Mouse (Mus musculus) T-cell, adult 66 days (primary cell): ENCODE data around the gene Olfr206. TPM values are rescaled to one million over a fixed set of nuclear protein-coding genes. Genes with fewer than 3 reads are reported as not detected.

Source experiments
- total RNA-seq, 2 experiments: library from RNA; stranded (reverse); gene quantifications; 3 replicates in 1 of 2; 4 replicates in 1 of 2; pipeline ENCODE4 v1.2.4; 2023

Gene Olfr206
- total RNA-seq, result not detected

GRCm38 (mm10) chr16:59349146-59349545 lies at the start of gene Olfr206:
Gene Olfr206 (minus strand): TSS chr16:59349246.

GRCm38 (mm10) chr16:59363893-59364292 lies 14.8 kb upstream of the Olfr206 start, which contains the start of gene Olfr209:
Gene Olfr209 (minus strand): TSS chr16:59363993.

GRCm38 (mm10) chr16:59331038-59331437 lies 18.0 kb downstream of the Olfr206 start, which contains the start of gene Olfr205:
Gene Olfr205 (minus strand): TSS chr16:59331138.

GRCm38 (mm10) chr16:59318148-59318547 lies 30.9 kb downstream of the Olfr206 start, which contains the start of gene Olfr204:
Gene Olfr204 (minus strand): TSS chr16:59318248.

GRCm38 (mm10) chr16:59298581-59298980 lies 50.5 kb downstream of the Olfr206 start, which contains the start of gene Olfr203:
Gene Olfr203 (plus strand): TSS chr16:59298881.

Other genes with a start within 250 kb of the Olfr206 start
- not detected for gene Olfr193, start 237.4 kb downstream of the Olfr206 start, total RNA-seq
- gene Olfr194, start 228.2 kb downstream of the Olfr206 start, total RNA-seq, result not detected
- not detected for gene Olfr195, start 202.2 kb downstream of the Olfr206 start, total RNA-seq
- not detected for gene Olfr196, start 178.8 kb downstream of the Olfr206 start, total RNA-seq
- not detected for gene Olfr198, start 145.7 kb downstream of the Olfr206 start, total RNA-seq
- not detected for gene Olfr199, start 129.5 kb downstream of the Olfr206 start, total RNA-seq
- not detected for gene Olfr201, start 76.6 kb downstream of the Olfr206 start, total RNA-seq
- not detected for gene Olfr202, start 62.5 kb downstream of the Olfr206 start, total RNA-seq
- not detected for gene Olfr203, start 50.4 kb downstream of the Olfr206 start, total RNA-seq
- gene Olfr204, start 31.0 kb downstream of the Olfr206 start, total RNA-seq, result not detected
- gene Olfr205, start 18.1 kb downstream of the Olfr206 start, total RNA-seq, result not detected
- gene Olfr209, start 14.7 kb upstream of the Olfr206 start, total RNA-seq, result not detected
- gene Gabrr3, start 58.1 kb upstream of the Olfr206 start, total RNA-seq, result not detected
- 10 to 100 TPM; 43.7 to 44.3 TPM for gene Riox2, start 122.5 kb upstream of the Olfr206 start, total RNA-seq